Mouse (Mus musculus): ENCODE data around the gene Chml. TPM values are rescaled to one million over a fixed set of nuclear protein-coding genes. Genes with fewer than 3 reads are reported as not detected.

Chml gene
- polyA plus RNA-seq (2012; ENCODE audit: insufficient read depth, insufficient read length, missing spikeins): 9.4 and 9.6 TPM in 2 replicates

DNA sequence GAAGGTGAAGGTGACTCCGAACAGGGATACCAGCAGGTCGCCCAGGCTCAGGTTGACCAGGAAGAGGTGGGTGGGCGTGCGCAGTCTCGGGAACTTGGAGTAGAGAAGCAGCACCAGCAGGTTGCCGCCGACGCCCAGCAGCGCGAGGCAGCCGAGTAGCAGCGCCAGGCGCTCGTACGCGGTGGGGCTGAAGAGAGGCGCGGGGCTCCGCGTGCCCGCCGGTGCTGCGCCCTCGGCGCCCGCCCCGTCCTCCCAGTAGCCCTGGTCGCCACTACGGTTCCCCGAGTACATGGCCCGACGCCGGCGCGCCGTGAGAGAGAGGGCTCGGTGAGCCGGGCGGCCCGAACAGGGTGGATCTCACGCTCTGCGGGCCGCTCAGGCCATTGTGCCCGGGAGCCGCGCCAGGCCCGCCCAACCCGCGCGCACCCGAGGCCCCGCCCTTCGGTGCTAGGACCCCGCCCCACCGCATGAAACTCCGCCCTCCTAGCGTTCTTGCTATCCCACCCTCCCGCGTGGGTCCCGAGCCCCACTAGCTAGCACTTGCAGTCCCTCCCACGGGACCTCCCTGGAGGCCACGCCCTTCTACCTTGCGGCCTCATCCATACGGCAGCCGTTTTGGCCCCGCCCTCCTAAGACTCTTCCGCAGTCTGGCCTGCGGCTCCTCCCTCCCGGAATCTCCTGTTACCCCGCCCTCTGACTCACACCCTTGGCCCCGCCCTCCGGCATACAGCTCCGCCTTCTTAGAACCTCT, at the start of gene Chml, which contains the start of gene Opn3:
Gene Chml (minus strand): TSS at position 656 of the 751 bp plus-strand sequence.
Gene Opn3 (minus strand): TSS at position 531 of the 751 bp plus-strand sequence.
- TF ChIP-seq POLR2A (IDR thresholded peaks at IDR 0.05; ENCODE audit: borderline replicate concordance, low read depth, low read length) (peak; percentile 31; the same call in 1 of the 2 replicates), CTCF (IDR thresholded peaks at IDR 0.05; ENCODE audit: low read depth, low read length) (no peak)
- H3K4me3 ChIP-seq (ENCODE audit: insufficient read depth, low read length): peak within 1 kb of the TSS; percentile 91
- H3K4me1 ChIP-seq (ENCODE audit: control insufficient read depth, insufficient read depth, low read length): peaks cover 3% of the 10 kb centered on the region; the same call in 1 of the 2 replicates
- H3K27ac ChIP-seq (ENCODE audit: insufficient read depth, low read depth, low read length): no peak within 1 kb of the TSS

DNA sequence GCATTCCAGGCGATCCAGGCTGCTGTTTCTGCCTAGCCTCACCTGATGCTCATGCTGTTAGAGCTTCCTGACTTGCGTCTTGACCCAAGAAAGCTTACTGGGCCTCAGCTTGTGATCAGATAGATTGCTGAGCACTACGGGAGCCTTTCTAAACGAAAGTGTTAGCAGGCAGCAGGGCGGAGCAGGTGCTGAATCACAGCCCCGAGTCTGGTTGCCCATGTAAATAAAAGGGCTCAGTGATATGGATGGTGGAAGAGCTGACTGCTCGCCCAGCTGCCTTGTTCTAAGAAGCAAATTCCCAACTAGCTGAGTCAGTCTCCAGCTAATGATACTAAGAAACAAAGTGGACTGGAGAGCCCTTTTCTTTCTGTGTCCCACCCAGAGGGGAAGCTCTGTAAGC, 33.1 kb upstream of the Chml start:
- H3K4me1 ChIP-seq (ENCODE audit: control insufficient read depth, insufficient read depth, low read length): no peaks in the 10 kb centered on the region
- TF ChIP-seq POLR2A (IDR thresholded peaks at IDR 0.05; ENCODE audit: borderline replicate concordance, low read depth, low read length): no peak
- no peak for TF ChIP-seq CTCF (IDR thresholded peaks at IDR 0.05; ENCODE audit: low read depth, low read length)
- no peak overlapping the region for H3K27ac ChIP-seq (ENCODE audit: insufficient read depth, low read depth, low read length)
- H3K4me3 ChIP-seq (ENCODE audit: insufficient read depth, low read length): no peak overlapping the region

DNA sequence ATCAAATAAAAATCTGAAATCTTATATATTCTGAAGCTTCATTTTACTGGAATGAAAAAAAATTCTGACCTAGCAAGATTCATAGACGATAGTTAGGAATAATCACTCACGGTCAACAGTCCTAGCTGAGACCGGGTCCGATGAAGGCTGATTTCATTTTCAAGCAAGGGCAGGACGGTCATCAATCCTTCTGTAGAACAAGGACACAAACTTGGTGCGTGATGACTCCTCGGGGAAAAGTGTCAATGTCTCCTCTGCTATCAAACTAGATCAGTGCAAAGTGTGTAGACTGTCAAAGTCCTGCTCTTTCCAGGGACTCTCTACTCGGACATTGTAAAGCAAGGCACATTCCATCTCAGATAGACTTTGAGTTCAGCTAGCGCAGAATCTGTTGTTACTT, 24.1 kb upstream of the Chml start:
- H3K4me3 ChIP-seq (ENCODE audit: insufficient read depth, low read length): no peak overlapping the region
- H3K4me1 ChIP-seq (ENCODE audit: control insufficient read depth, insufficient read depth, low read length): no peaks in the 10 kb centered on the region
- TF ChIP-seq POLR2A (IDR thresholded peaks at IDR 0.05; ENCODE audit: borderline replicate concordance, low read depth, low read length) (no peak), CTCF (IDR thresholded peaks at IDR 0.05; ENCODE audit: low read depth, low read length) (no peak)

DNA sequence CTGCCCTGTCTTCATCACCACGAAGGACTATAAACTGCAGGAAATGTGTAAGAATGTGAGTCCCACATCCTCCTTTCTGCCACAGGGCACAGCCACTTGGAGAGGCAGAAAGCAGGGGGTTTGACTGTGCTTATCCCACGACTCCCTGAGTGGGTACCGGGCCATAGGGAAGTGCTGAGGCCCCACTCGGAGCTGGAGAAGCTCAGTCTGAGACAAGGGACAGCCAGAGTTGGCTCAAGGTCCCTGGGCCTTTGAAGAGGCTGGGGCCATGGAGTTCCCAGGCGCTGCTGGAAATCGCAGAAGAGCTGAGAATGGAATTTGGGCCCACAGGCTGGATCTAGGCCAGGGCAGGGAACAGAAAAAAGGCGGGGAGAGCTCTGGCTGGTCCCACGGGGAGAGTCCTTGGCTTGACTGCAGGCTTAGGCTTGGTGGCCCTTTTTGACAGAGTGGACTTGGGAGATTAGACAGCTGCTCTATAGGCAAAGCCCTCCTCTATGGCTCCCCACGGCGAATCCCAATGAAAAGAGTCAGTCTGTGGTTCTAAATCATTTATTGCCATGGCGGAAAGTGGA, 19.7 kb upstream of the Chml start:
- TF ChIP-seq POLR2A (IDR thresholded peaks at IDR 0.05; ENCODE audit: borderline replicate concordance, low read depth, low read length) (no peak), CTCF (IDR thresholded peaks at IDR 0.05; ENCODE audit: low read depth, low read length) (no peak)
- Histone ChIP-seq H3K4me1 (ENCODE audit: control insufficient read depth, insufficient read depth, low read length) (no peaks in the 10 kb centered on the region), H3K4me3 (ENCODE audit: insufficient read depth, low read length) (no peak overlapping the region), H3K27ac (ENCODE audit: insufficient read depth, low read depth, low read length) (no peak overlapping the region)

More for the DNA sequence above, 24.1 kb upstream of the Chml start:
- H3K27ac ChIP-seq (ENCODE audit: insufficient read depth, low read depth, low read length): no peak overlapping the region

DNA sequence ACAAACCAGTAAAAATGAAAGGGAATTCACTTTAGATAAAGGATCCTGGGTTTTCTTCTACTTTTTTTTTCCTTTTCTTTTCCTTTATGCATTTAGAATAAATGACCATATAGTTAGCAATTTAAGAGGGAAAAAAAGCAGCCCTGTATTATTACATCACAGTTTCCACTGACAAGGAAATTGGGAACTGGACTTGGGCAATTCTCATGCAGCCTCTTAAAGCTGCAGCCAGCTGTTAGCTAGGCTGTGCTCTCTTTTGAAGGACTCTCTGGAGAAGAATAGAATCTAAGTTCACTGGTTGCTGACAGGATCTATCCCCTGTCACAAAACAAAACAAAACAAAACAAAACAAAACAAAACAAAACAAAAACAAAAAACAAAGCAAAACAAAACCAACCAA, 15.3 kb upstream of the Chml start:
- TF ChIP-seq POLR2A (IDR thresholded peaks at IDR 0.05; ENCODE audit: borderline replicate concordance, low read depth, low read length) (no peak), CTCF (IDR thresholded peaks at IDR 0.05; ENCODE audit: low read depth, low read length) (no peak)
- H3K27ac ChIP-seq (ENCODE audit: insufficient read depth, low read depth, low read length): no peak overlapping the region
- no peak overlapping the region for H3K4me3 ChIP-seq (ENCODE audit: insufficient read depth, low read length)
- no peaks in the 10 kb centered on the region for H3K4me1 ChIP-seq (ENCODE audit: control insufficient read depth, insufficient read depth, low read length)

DNA sequence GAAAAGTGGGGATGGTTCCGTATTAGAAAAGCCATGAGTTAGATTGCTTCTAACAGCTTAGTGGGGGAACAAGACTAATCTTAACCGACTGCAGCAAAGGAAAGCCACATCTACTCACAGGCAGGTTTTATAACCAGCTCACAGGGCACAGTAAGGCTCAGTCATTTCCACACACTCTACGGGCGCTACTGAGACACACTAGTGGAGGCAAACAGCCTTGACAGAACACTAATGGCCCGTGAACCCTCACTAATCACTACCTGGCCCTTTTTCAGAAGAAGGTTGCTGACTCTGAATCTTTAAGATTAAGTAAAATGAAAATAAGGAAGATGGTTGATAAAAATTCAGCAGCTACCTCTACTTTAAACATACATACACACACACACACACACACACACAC, 14.9 kb upstream of the Chml start:
- TF ChIP-seq CTCF (IDR thresholded peaks at IDR 0.05; ENCODE audit: low read depth, low read length): no peak
- no peak for TF ChIP-seq POLR2A (IDR thresholded peaks at IDR 0.05; ENCODE audit: borderline replicate concordance, low read depth, low read length)
- Histone ChIP-seq H3K4me1 (ENCODE audit: control insufficient read depth, insufficient read depth, low read length) (no peaks in the 10 kb centered on the region), H3K4me3 (ENCODE audit: insufficient read depth, low read length) (no peak overlapping the region), H3K27ac (ENCODE audit: insufficient read depth, low read depth, low read length) (no peak overlapping the region)

DNA sequence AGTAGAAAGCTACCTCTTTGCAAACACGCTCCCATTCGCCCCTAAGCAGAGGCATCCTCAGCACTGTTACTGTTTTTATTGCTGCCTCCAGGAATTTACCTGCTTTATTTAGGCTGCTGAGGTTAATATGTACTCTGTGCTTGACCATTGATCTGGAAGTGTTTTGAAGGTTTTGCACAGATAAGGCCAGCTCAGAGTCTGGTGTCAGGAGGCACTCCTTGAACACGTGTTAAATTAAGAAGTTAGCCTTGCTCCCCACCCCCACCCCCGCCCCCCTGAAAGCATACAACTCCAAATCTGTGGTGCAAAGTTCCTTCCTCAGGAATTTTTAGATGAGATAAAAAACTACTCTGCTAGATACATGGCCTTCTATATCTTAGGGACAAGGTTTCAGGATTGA, 8.4 kb upstream of the Chml start:
- TF ChIP-seq POLR2A (IDR thresholded peaks at IDR 0.05; ENCODE audit: borderline replicate concordance, low read depth, low read length): no peak
- no peak for TF ChIP-seq CTCF (IDR thresholded peaks at IDR 0.05; ENCODE audit: low read depth, low read length)
- H3K4me1 ChIP-seq (ENCODE audit: control insufficient read depth, insufficient read depth, low read length): no peaks in the 10 kb centered on the region
- no peak overlapping the region for H3K4me3 ChIP-seq (ENCODE audit: insufficient read depth, low read length)
- H3K27ac ChIP-seq (ENCODE audit: insufficient read depth, low read depth, low read length): no peak overlapping the region

DNA sequence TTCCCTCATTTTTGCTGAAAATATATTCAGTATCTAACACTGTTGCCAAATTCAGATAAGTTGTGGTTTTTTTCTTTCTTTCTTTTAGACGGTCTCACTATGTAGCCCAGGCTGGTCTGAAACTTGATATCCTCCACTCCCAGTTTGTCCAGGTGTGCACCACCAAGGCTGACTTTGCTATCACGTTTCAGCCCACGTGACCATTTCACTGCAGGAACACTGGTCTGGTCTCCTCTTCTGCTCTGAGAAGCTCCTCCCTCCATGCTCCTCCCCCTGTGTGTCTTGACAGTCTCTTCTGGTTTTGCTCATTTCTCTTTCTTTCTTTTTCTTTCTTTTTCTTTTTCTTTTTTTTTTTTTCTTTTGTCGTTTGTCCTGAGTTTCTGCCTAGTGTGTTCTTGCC, 7.1 kb upstream of the Chml start:
- Histone ChIP-seq H3K27ac (ENCODE audit: insufficient read depth, low read depth, low read length) (no peak overlapping the region), H3K4me1 (ENCODE audit: control insufficient read depth, insufficient read depth, low read length) (no peaks in the 10 kb centered on the region), H3K4me3 (ENCODE audit: insufficient read depth, low read length) (no peak overlapping the region)
- TF ChIP-seq POLR2A (IDR thresholded peaks at IDR 0.05; ENCODE audit: borderline replicate concordance, low read depth, low read length) (no peak), CTCF (IDR thresholded peaks at IDR 0.05; ENCODE audit: low read depth, low read length) (no peak)

DNA sequence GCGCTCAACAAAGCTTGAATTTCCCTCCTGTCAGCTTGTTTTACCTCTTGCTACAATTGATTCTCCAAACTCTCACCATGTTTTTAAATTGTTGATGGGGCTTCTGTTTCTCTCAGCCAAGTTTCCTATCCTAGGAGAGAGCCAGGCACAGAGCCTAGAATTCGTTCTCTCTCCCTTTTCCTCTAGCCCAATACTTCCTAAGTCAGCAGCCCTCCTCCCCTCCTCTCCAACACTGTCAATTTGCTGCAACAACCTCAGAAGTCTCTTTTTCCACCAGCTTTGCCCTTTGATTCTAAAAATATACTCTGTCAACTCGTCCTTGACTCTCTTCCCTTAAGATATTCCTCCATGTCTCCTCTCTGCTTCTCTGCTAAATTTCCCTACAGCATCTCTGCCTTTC, 6.7 kb upstream of the Chml start:
- Histone ChIP-seq H3K27ac (ENCODE audit: insufficient read depth, low read depth, low read length) (no peak overlapping the region), H3K4me1 (ENCODE audit: control insufficient read depth, insufficient read depth, low read length) (no peaks in the 10 kb centered on the region), H3K4me3 (ENCODE audit: insufficient read depth, low read length) (no peak overlapping the region)
- TF ChIP-seq CTCF (IDR thresholded peaks at IDR 0.05; ENCODE audit: low read depth, low read length) (no peak), POLR2A (IDR thresholded peaks at IDR 0.05; ENCODE audit: borderline replicate concordance, low read depth, low read length) (no peak)

DNA sequence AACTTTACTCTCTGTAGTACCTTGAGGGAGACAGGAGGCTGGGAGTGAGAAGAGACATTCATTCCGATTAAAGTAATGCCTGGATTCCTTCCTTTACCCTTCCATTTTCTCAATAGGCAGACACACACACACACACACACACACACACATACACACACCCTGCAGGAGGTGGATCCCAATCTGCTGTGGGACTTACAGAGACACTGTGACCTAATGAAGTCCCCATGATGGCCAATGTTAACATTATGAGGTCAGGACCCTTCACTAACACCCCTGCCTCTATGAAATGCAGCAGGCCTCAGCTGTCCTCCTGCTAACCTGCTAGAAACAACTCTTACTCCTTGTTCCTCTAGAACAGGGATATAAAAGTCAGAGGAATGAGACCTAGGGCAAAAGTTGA, 5.6 kb upstream of the Chml start, which contains the start of gene Wdr64:
Gene Wdr64 (plus strand): TSS at position 301 of the 400 bp plus-strand sequence.
- Histone ChIP-seq H3K27ac (ENCODE audit: insufficient read depth, low read depth, low read length) (no peak within 1 kb of the TSS), H3K4me3 (ENCODE audit: insufficient read depth, low read length) (no peak within 1 kb of the TSS), H3K4me1 (ENCODE audit: control insufficient read depth, insufficient read depth, low read length) (no peaks in the 10 kb centered on the region)
- TF ChIP-seq CTCF (IDR thresholded peaks at IDR 0.05; ENCODE audit: low read depth, low read length) (no peak), POLR2A (IDR thresholded peaks at IDR 0.05; ENCODE audit: borderline replicate concordance, low read depth, low read length) (no peak)

All from bone marrow macrophage, adult 2 months (primary cell).